ENCODE assay signal across 20 mouse cellular contexts in the genomic region with DNA sequence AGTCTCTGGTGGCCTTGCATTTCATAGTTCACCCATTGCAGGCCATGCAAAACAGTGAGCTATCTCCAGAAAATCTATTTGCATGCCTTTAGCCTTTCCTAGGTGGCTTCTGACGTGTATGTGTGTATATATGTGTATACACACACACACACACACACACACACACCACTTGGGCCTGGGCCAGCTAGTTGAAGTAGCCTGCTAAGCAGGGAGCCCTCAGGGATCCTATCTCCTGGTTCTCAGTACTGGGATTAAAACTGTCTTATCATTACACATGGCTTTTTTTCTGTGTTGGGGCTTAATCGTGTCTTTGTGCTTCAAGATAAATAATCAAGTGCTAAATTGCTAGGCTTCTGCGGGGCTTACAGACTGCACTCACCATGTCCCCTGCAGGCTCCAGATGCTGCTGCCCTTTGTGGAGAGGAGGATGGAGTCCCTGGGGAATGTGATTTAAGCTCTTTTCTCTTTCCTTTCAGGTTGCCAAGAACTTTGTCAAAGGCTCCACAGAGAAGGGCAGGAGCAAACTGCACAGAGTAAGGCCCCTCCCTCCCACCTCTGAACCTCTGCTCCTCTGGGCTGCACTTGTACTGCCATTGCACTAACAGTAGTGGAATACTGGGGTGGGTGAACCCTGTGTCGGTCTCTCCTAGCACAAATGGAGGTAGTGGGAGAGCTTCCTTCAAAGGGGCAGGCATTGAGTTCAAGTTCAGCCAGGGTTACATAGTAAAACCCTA. TPM values are rescaled to one million over a fixed set of nuclear protein-coding genes. Genes with fewer than 3 reads are reported as not detected.
DNase-seq lines count a peak whose midpoint lies in the region; ATAC-seq and TF ChIP-seq lines count a peak whose summit lies in the region.
"Had no signal": no experiment of that assay in that cellular context is flagged by ENCODE, and none has a peak within 500 bp of the region (broad histone marks: within the 10 kb centered on the region; RNA-seq: fewer than 3 reads in every experiment).

No protein-coding gene starts in this region.

- H3K36me3 ChIP-seq in hindbrain, embryonic 12.5 days, result peaks cover 60% of the 10 kb centered on the region
- peaks cover 6% of the 10 kb centered on the region for H3K36me3 ChIP-seq in hindbrain, embryonic 16.5 days (ENCODE audit: control insufficient read depth, insufficient read depth, low read length)
- H3K36me3 ChIP-seq in liver, embryonic 16.5 days (ENCODE audit: control insufficient read depth, insufficient read depth), result peaks cover 51% of the 10 kb centered on the region
- peaks cover 98% of the 10 kb centered on the region for H3K36me3 ChIP-seq in midbrain, embryonic 10.5 days
- H3K36me3 ChIP-seq in midbrain, postnatal 0 days (ENCODE audit: insufficient read depth, low read length), result no peaks in the 10 kb centered on the region; the same call in 1 of the 2 replicates

- H3K4me2 ChIP-seq in hindbrain, embryonic 12.5 days (replicated peaks), result no peak overlapping the region
- H3K4me2 ChIP-seq in hindbrain, embryonic 16.5 days (ENCODE audit: low read length), result no peak overlapping the region
- H3K4me2 ChIP-seq in liver, embryonic 16.5 days (ENCODE audit: low read depth, low read length), result no peak overlapping the region
- H3K4me2 ChIP-seq in midbrain, postnatal 0 days (ENCODE audit: low read depth, low read length, poor library complexity, severe bottlenecking), result no peak overlapping the region
- H3K4me2 ChIP-seq: forebrain, embryonic 13.5 days; intestine, embryonic 15.5 days; stomach, embryonic 15.5 days had no signal

- no peak for ATAC-seq in hindbrain, embryonic 12.5 days (ENCODE audit: low FRiP score)
- ATAC-seq in hindbrain, embryonic 16.5 days, result no peak
- peak; percentile 48; the same call in 1 of the 2 replicates for ATAC-seq in liver, embryonic 16.5 days (ENCODE audit: low read depth)
- peak; percentile 59 for ATAC-seq in midbrain, postnatal 0 days (ENCODE audit: low FRiP score)
- no peak for ATAC-seq in erythroid progenitor cell, adult 5-6 weeks (replicated peaks; ENCODE audit: low FRiP score, poor library complexity, severe bottlenecking)
- ATAC-seq: forebrain, embryonic 13.5 days; intestine, embryonic 15.5 days had no signal

- no peaks in the 10 kb centered on the region for H3K4me1 ChIP-seq in hindbrain, embryonic 12.5 days
- no peaks in the 10 kb centered on the region for H3K4me1 ChIP-seq in hindbrain, embryonic 16.5 days (ENCODE audit: control insufficient read depth, insufficient read depth, low read depth, low read length)
- H3K4me1 ChIP-seq in liver, embryonic 16.5 days (ENCODE audit: control insufficient read depth, low read depth, low read length), result no peaks in the 10 kb centered on the region
- no peaks in the 10 kb centered on the region for H3K4me1 ChIP-seq in midbrain, embryonic 10.5 days
- H3K4me1 ChIP-seq in midbrain, postnatal 0 days (ENCODE audit: insufficient read depth, low read length), result no peaks in the 10 kb centered on the region
- H3K4me1 ChIP-seq: forebrain, embryonic 13.5 days; intestine, embryonic 15.5 days; stomach, embryonic 15.5 days had no signal

- 74% methylated on average over 4 of the region's 4 CpGs for WGBS in hindbrain, embryonic 12.5 days
- WGBS in hindbrain, embryonic 16.5 days, result 65% methylated on average over 4 of the region's 4 CpGs
- 60% methylated on average over 4 of the region's 4 CpGs for WGBS in liver, embryonic 16.5 days (ENCODE audit: insufficient replicate concordance)
- 75% methylated on average over 4 of the region's 4 CpGs for WGBS in midbrain, embryonic 10.5 days
- WGBS in midbrain, postnatal 0 days, result 47% methylated on average over 4 of the region's 4 CpGs

- H3K9me3 ChIP-seq in hindbrain, embryonic 12.5 days (replicated peaks), result no peaks in the 10 kb centered on the region
- H3K9me3 ChIP-seq in hindbrain, embryonic 16.5 days (ENCODE audit: control insufficient read depth, low read length), result no peaks in the 10 kb centered on the region
- no peaks in the 10 kb centered on the region for H3K9me3 ChIP-seq in liver, embryonic 16.5 days (replicated peaks; ENCODE audit: control insufficient read depth, low read length)
- H3K9me3 ChIP-seq in midbrain, embryonic 10.5 days (replicated peaks), result no peaks in the 10 kb centered on the region
- H3K9me3 ChIP-seq in midbrain, postnatal 0 days (ENCODE audit: low read length), result no peaks in the 10 kb centered on the region
- H3K9me3 ChIP-seq: forebrain, embryonic 13.5 days; intestine, embryonic 15.5 days; stomach, embryonic 15.5 days had no signal

- H3K9ac ChIP-seq in hindbrain, embryonic 12.5 days, result no peak overlapping the region
- H3K9ac ChIP-seq in hindbrain, embryonic 16.5 days (ENCODE audit: low read depth, low read length), result no peak overlapping the region
- no peak overlapping the region for H3K9ac ChIP-seq in liver, embryonic 16.5 days (ENCODE audit: low read depth, low read length)
- no peak overlapping the region for H3K9ac ChIP-seq in midbrain, postnatal 0 days (replicated peaks; ENCODE audit: low read length, poor library complexity, severe bottlenecking)
- H3K9ac ChIP-seq: forebrain, embryonic 13.5 days; intestine, embryonic 15.5 days; stomach, embryonic 15.5 days had no signal

- peak overlapping the region; percentile 23; the same call in 1 of the 2 replicates for H3K27ac ChIP-seq in hindbrain, embryonic 12.5 days
- H3K27ac ChIP-seq in hindbrain, embryonic 16.5 days (ENCODE audit: low read depth, low read length), result no peak overlapping the region
- H3K27ac ChIP-seq in liver, embryonic 16.5 days (ENCODE audit: low read length), result no peak overlapping the region
- no peak overlapping the region for H3K27ac ChIP-seq in midbrain, embryonic 10.5 days (replicated peaks)
- H3K27ac ChIP-seq in midbrain, postnatal 0 days (ENCODE audit: low read depth, low read length), result no peak overlapping the region
- H3K27ac ChIP-seq: forebrain, embryonic 13.5 days; intestine, embryonic 15.5 days; stomach, embryonic 15.5 days had no signal

- no peak for DNase-seq in liver
- DNase-seq in midbrain, embryonic 10.5 days (ENCODE audit: low spot score), result peak; percentile 10
- DNase-seq in midbrain, postnatal 0 days (ENCODE audit: low spot score), result no peak
- no peak for DNase-seq in embryo, embryonic 9.5 days (ENCODE audit: extremely low spot score)
- DNase-seq: adrenal gland, adult 8-10 months; cerebellum, postnatal 14 days; gastrocnemius, postnatal 10 days; heart, adult 18-20 months; kidney, adult 9 months; kidney, postnatal 25 days; left cerebral cortex, postnatal 4 days; lung, adult 2 months had no signal

- no peak for TF ChIP-seq CTCF in midbrain, postnatal 0 days (IDR thresholded peaks at IDR 0.05)

- H3K27me3 ChIP-seq in hindbrain, embryonic 12.5 days, result no peaks in the 10 kb centered on the region
- no peaks in the 10 kb centered on the region for H3K27me3 ChIP-seq in hindbrain, embryonic 16.5 days (replicated peaks; ENCODE audit: control insufficient read depth, insufficient read depth, low read length)
- no peaks in the 10 kb centered on the region for H3K27me3 ChIP-seq in liver, embryonic 16.5 days (ENCODE audit: control insufficient read depth, insufficient read depth, low read depth, low read length)
- H3K27me3 ChIP-seq in midbrain, embryonic 10.5 days (ENCODE audit: low read depth, poor library complexity, severe bottlenecking), result no peaks in the 10 kb centered on the region
- H3K27me3 ChIP-seq in midbrain, postnatal 0 days (ENCODE audit: insufficient read depth, low read length), result no peaks in the 10 kb centered on the region
- H3K27me3 ChIP-seq: CH12.LX; forebrain, embryonic 13.5 days; intestine, embryonic 15.5 days; stomach, embryonic 15.5 days had no signal

- H3K4me3 ChIP-seq in hindbrain, embryonic 12.5 days, result no peak overlapping the region
- no peak overlapping the region for H3K4me3 ChIP-seq in hindbrain, embryonic 16.5 days (ENCODE audit: low read length)
- H3K4me3 ChIP-seq in liver, embryonic 16.5 days (ENCODE audit: low read depth, low read length), result no peak overlapping the region
- H3K4me3 ChIP-seq in midbrain, embryonic 10.5 days, result no peak overlapping the region
- H3K4me3 ChIP-seq in midbrain, postnatal 0 days (ENCODE audit: low read depth, low read length), result no peak overlapping the region
- H3K4me3 ChIP-seq: forebrain, embryonic 13.5 days; intestine, embryonic 15.5 days; stomach, embryonic 15.5 days had no signal

RNA-seq across cellular contexts. Expression of gene Chaf1a, which starts 15.9 kb away (rescaled TPM):
- polyA plus RNA-seq in hindbrain, embryonic 12.5 days (2016; fragmentation: Nextera tagmentation; extraction: Ambion mirVana), result 26.8 and 30.2 TPM in 2 replicates
- polyA plus RNA-seq in hindbrain, embryonic 16.5 days (2015; fragmentation: Nextera tagmentation; extraction: Ambion mirVana), result 4.5 and 6.7 TPM in 2 replicates
- 14.5 TPM in 2 replicates for polyA plus RNA-seq in liver, embryonic 16.5 days (2015; fragmentation: Nextera tagmentation; extraction: Ambion mirVana)
- 45.4 and 49.3 TPM in 2 replicates for polyA plus RNA-seq in midbrain, embryonic 10.5 days (2016; fragmentation: Nextera tagmentation; extraction: Ambion mirVana)
- total RNA-seq in midbrain, postnatal 0 days (2014; rRNA removed), result 2.7 and 3.1 TPM in 2 replicates
- polyA plus RNA-seq in midbrain, postnatal 0 days (2015; fragmentation: Nextera tagmentation; extraction: Ambion mirVana), result 2.4 and 2.8 TPM in 2 replicates
- 26.4 and 28.1 TPM in 2 replicates for total RNA-seq in erythroid progenitor cell, adult 5-6 weeks (2015; ENCODE audit: low replicate concordance)
- total RNA-seq in erythroid progenitor cell, adult 5-6 weeks (2017; ENCODE audit: low replicate concordance), result 32.6 and 39.0 TPM in 2 replicates

RNA-seq across cellular contexts. Expression of gene Ubxn6, which starts 18.7 kb away (rescaled TPM):
- polyA plus RNA-seq in hindbrain, embryonic 12.5 days (2016; fragmentation: Nextera tagmentation; extraction: Ambion mirVana), result 62.4 and 64.5 TPM in 2 replicates
- 77.6 and 79.5 TPM in 2 replicates for polyA plus RNA-seq in hindbrain, embryonic 16.5 days (2015; fragmentation: Nextera tagmentation; extraction: Ambion mirVana)
- polyA plus RNA-seq in liver, embryonic 16.5 days (2015; fragmentation: Nextera tagmentation; extraction: Ambion mirVana), result 14.1 and 15.3 TPM in 2 replicates
- polyA plus RNA-seq in midbrain, embryonic 10.5 days (2016; fragmentation: Nextera tagmentation; extraction: Ambion mirVana), result 35.7 and 41.2 TPM in 2 replicates
- 76.9 and 123 TPM in 2 replicates for total RNA-seq in midbrain, postnatal 0 days (2014; rRNA removed)
- 84.8 and 89.9 TPM in 2 replicates for polyA plus RNA-seq in midbrain, postnatal 0 days (2015; fragmentation: Nextera tagmentation; extraction: Ambion mirVana)
- 4.7 and 8.4 TPM in 2 replicates for total RNA-seq in erythroid progenitor cell, adult 5-6 weeks (2015; ENCODE audit: low replicate concordance)
- 1.9 and 5.6 TPM in 2 replicates for total RNA-seq in erythroid progenitor cell, adult 5-6 weeks (2017; ENCODE audit: low replicate concordance)

RNA-seq across cellular contexts. Expression of gene Sh3gl1, which starts 19.7 kb away (rescaled TPM):
- 141 and 144 TPM in 2 replicates for polyA plus RNA-seq in hindbrain, embryonic 12.5 days (2016; fragmentation: Nextera tagmentation; extraction: Ambion mirVana)
- 106 and 112 TPM in 2 replicates for polyA plus RNA-seq in hindbrain, embryonic 16.5 days (2015; fragmentation: Nextera tagmentation; extraction: Ambion mirVana)
- polyA plus RNA-seq in liver, embryonic 16.5 days (2015; fragmentation: Nextera tagmentation; extraction: Ambion mirVana), result 44.9 and 46.0 TPM in 2 replicates
- polyA plus RNA-seq in midbrain, embryonic 10.5 days (2016; fragmentation: Nextera tagmentation; extraction: Ambion mirVana), result 161 and 162 TPM in 2 replicates
- total RNA-seq in midbrain, postnatal 0 days (2014; rRNA removed), result 64.1 and 71.4 TPM in 2 replicates
- 83.2 and 84.8 TPM in 2 replicates for polyA plus RNA-seq in midbrain, postnatal 0 days (2015; fragmentation: Nextera tagmentation; extraction: Ambion mirVana)
- total RNA-seq in erythroid progenitor cell, adult 5-6 weeks (2015; ENCODE audit: low replicate concordance), result 14.4 and 14.7 TPM in 2 replicates
- total RNA-seq in erythroid progenitor cell, adult 5-6 weeks (2017; ENCODE audit: low replicate concordance), result 27.6 and 28.1 TPM in 2 replicates

RNA-seq across cellular contexts. Expression of gene Hdgfl2, which starts 23.3 kb away (rescaled TPM):
- 167 and 177 TPM in 2 replicates for polyA plus RNA-seq in hindbrain, embryonic 12.5 days (2016; fragmentation: Nextera tagmentation; extraction: Ambion mirVana)
- polyA plus RNA-seq in hindbrain, embryonic 16.5 days (2015; fragmentation: Nextera tagmentation; extraction: Ambion mirVana), result 125 and 136 TPM in 2 replicates
- 36.1 and 37.2 TPM in 2 replicates for polyA plus RNA-seq in liver, embryonic 16.5 days (2015; fragmentation: Nextera tagmentation; extraction: Ambion mirVana)
- polyA plus RNA-seq in midbrain, embryonic 10.5 days (2016; fragmentation: Nextera tagmentation; extraction: Ambion mirVana), result 188 and 191 TPM in 2 replicates
- total RNA-seq in midbrain, postnatal 0 days (2014; rRNA removed), result 59.6 and 72.1 TPM in 2 replicates
- polyA plus RNA-seq in midbrain, postnatal 0 days (2015; fragmentation: Nextera tagmentation; extraction: Ambion mirVana), result 120 and 123 TPM in 2 replicates
- total RNA-seq in erythroid progenitor cell, adult 5-6 weeks (2015; ENCODE audit: low replicate concordance), result 36.5 and 71.4 TPM in 2 replicates
- total RNA-seq in erythroid progenitor cell, adult 5-6 weeks (2017; ENCODE audit: low replicate concordance), result 125 and 144 TPM in 2 replicates

RNA-seq across cellular contexts. Expression of gene Mpnd, which starts 50.6 kb away (rescaled TPM):
- 196 and 209 TPM in 2 replicates for polyA plus RNA-seq in hindbrain, embryonic 12.5 days (2016; fragmentation: Nextera tagmentation; extraction: Ambion mirVana)
- polyA plus RNA-seq in hindbrain, embryonic 16.5 days (2015; fragmentation: Nextera tagmentation; extraction: Ambion mirVana), result 119 and 127 TPM in 2 replicates
- 14.9 and 16.2 TPM in 2 replicates for polyA plus RNA-seq in liver, embryonic 16.5 days (2015; fragmentation: Nextera tagmentation; extraction: Ambion mirVana)
- polyA plus RNA-seq in midbrain, embryonic 10.5 days (2016; fragmentation: Nextera tagmentation; extraction: Ambion mirVana), result 131 and 160 TPM in 2 replicates
- total RNA-seq in midbrain, postnatal 0 days (2014; rRNA removed), result 145 and 293 TPM in 2 replicates
- 91.6 and 99.2 TPM in 2 replicates for polyA plus RNA-seq in midbrain, postnatal 0 days (2015; fragmentation: Nextera tagmentation; extraction: Ambion mirVana)
- 4.0 and 6.7 TPM in 2 replicates for total RNA-seq in erythroid progenitor cell, adult 5-6 weeks (2015; ENCODE audit: low replicate concordance)
- 2.3 and 35.3 TPM in 2 replicates for total RNA-seq in erythroid progenitor cell, adult 5-6 weeks (2017; ENCODE audit: low replicate concordance)

Comparison
In these comparisons a context has a peak if more than half of its experiments do, and no peak if none do; other contexts are left out.
1. ATAC-seq: peak in liver, embryonic 16.5 days (single experiment) and midbrain, postnatal 0 days (single experiment); none in hindbrain, embryonic 12.5 days (single experiment), hindbrain, embryonic 16.5 days (single experiment) and erythroid progenitor cell, adult 5-6 weeks (single experiment).